Mouse (Mus musculus) liver, postnatal 0 days (tissue): ENCODE measurements around the gene Arf1.

Experiments used
- CTCF ChIP-seq: sonication (generic); IDR thresholded peaks from 2 replicates; pipeline ENCODE4 v1.5.1; 2016; ENCODE audit warnings: antibody characterized with exemption, low read depth
- EP300 ChIP-seq: IDR thresholded peaks from 2 replicates; pipeline ENCODE4 v1.6.1; 2016; ENCODE audit warnings: antibody characterized with exemption, low read depth, mild to moderate bottlenecking

DNA sequence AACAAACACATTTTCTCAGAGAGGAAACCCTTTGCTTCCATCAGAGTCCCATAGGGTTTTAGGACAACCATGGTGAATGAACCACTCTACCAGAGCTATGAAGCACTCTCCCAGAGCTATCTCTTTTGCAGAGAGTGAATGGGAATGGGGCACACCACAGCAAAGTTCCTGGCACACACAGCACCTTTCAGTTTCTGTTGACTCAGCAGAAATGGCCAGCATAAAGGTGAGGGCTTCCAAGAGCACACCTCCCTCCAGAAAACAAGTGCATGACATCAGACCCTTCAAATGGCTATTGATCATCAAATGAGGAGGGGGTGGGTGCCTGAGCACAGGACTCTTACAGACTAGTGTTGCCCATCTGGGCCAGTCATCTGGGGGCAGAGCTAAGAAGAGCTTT is 34.2 kb upstream of the Arf1 start:
- no peak for TF ChIP-seq CTCF
- no peak for TF ChIP-seq EP300
